Mouse (Mus musculus) lung, postnatal 10 days (tissue): ENCODE measurements around the gene Gm20379.

ENCODE experiments used
- DNase-seq: peaks from one replicate; pipeline ENCODE4 v3.0.0; 2021

Gm20379 gene

GRCm38 (mm10) chr13:92337773-92338462 is 32.1 kb downstream of the Gm20379 start:
- DNase-seq, result no peak

GRCm38 (mm10) chr13:92339787-92340186 is 34.0 kb downstream of the Gm20379 start:
- no peak for DNase-seq

GRCm38 (mm10) chr13:92344033-92344432 is 38.3 kb downstream of the Gm20379 start:
- DNase-seq, result no peak

- DNase-seq, result no peak
Measured at GRCm38 (mm10) chr13:92346338-92346737, 40.6 kb downstream of the Gm20379 start.

GRCm38 (mm10) chr13:92351100-92351499 is 45.3 kb downstream of the Gm20379 start:
- DNase-seq, result no peak

- DNase-seq, result peak; percentile 7
Measured at GRCm38 (mm10) chr13:92353956-92354355, 48.2 kb downstream of the Gm20379 start.

GRCm38 (mm10) chr13:92354456-92355271 is 48.9 kb downstream of the Gm20379 start, which contains the start of the genes Dhfr and Msh3:
Dhfr (plus strand) TSS chr13:92354726.
Msh3 (minus strand) TSS chr13:92355003.
- peak; percentile 98 for DNase-seq

- DNase-seq, result no peak
Measured at GRCm38 (mm10) chr13:92355272-92355643, 49.5 kb downstream of the Gm20379 start.

GRCm38 (mm10) chr13:92356376-92356775 is 50.6 kb downstream of the Gm20379 start:
- no peak for DNase-seq
